Mouse (Mus musculus) adrenal gland, postnatal 4 days (tissue): ENCODE data around the gene Spata46. TPM values are rescaled to one million over a fixed set of nuclear protein-coding genes. Genes with fewer than 3 reads are reported as not detected.

ENCODE experiments used
- DNase-seq, 2 experiments: peaks; one replicate each; pipeline ENCODE4 v3.0.0; 2021 to 2022; ENCODE audit warnings: low spot score in 2 of 2, mixed read lengths in 2 of 2
- total RNA-seq, 2 experiments: library from RNA; stranded (reverse); gene quantifications; 2 replicates each; pipeline ENCODE4 v1.2.3; 2021

Gene Spata46
- total RNA-seq, 2 experiments from 2014 or later, result not detected

DNA sequence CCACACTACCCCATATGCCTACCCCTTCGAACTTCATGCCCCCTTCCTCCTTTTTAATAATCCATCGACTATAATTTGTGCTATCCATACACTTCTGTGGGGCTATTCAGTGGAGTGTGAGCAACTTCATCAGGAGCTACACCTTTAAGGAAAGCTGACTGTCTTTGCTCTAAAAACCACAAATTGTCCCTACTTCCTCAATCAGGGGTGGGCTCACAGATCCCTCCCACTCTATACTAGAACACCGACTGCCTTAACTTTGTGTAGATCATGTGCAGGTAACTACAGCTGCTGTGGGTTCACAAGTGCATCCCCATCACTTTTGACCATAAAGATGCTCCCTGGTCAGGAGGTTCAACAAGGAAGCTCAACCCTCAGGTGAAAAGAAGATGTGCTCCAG, 31.3 kb downstream of the Spata46 start:
- no peak for DNase-seq

GRCm38 (mm10) chr1:170343081-170343480, 34.5 kb downstream of the Spata46 start:
- DNase-seq, result no peak

GRCm38 (mm10) chr1:170343906-170344305, 35.3 kb downstream of the Spata46 start:
- DNase-seq, result no peak

- no peak for DNase-seq
Measured at GRCm38 (mm10) chr1:170346266-170346665, 37.7 kb downstream of the Spata46 start.

- DNase-seq, result no peak
Measured at GRCm38 (mm10) chr1:170351080-170351479, 42.5 kb downstream of the Spata46 start.

DNA sequence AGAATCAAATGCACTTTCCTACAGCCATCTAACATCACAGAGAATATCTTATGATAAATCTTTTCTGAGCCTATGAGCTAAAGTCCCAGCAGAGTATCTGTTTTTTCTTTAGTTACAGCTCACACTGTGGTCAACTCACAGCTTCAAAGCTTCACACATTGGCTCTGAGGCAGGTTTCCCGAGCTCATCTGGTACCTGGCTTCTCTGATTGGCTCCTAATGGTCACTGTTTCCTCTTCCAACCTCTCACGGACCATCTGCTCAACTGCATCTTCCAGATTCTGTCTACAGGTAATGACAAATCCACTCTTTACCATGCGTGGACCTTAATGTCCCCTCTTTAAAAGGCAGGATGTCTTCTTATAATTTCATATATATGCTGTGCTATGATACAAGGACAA, 44.7 kb downstream of the Spata46 start:
- no peak for DNase-seq

GRCm38 (mm10) chr1:170360183-170360915, 51.7 kb downstream of the Spata46 start:
- DNase-seq, result no peak

Other genes with a start within 250 kb of the Spata46 start
- gene Ddr2, start 198.0 kb upstream of the Spata46 start, total RNA-seq, result 10 to 100 TPM; 25.5 to 26.4 TPM
- 10 to 100 TPM; 33.0 to 33.7 TPM for gene Uap1, start 133.8 kb upstream of the Spata46 start, total RNA-seq
- 10 to 100 TPM; 43.0 to 45.1 TPM for gene Uhmk1, start 93.4 kb upstream of the Spata46 start, total RNA-seq
- not detected for gene Sh2d1b2, start 76.1 kb upstream of the Spata46 start, total RNA-seq
- gene Sh2d1b1, start 31.5 kb upstream of the Spata46 start, total RNA-seq, result under 1 TPM; 0.14 to 0.45 TPM
- 10 to 100 TPM; 13.2 to 15.8 TPM for gene Gm7694, start 2.5 kb upstream of the Spata46 start, total RNA-seq